Mouse (Mus musculus) retina, postnatal 7 days (tissue): ENCODE data around the gene Samhd1.

Experiments
- DNase-seq: peaks from one replicate; pipeline ENCODE4 v3.0.0-alpha.2; 2012; ENCODE audit warnings: low read depth, low spot score

Gene Samhd1

GRCm38 (mm10) chr2:157072316-157072990 lies 62.6 kb downstream of the Samhd1 start:
- DNase-seq: no peak

DNA sequence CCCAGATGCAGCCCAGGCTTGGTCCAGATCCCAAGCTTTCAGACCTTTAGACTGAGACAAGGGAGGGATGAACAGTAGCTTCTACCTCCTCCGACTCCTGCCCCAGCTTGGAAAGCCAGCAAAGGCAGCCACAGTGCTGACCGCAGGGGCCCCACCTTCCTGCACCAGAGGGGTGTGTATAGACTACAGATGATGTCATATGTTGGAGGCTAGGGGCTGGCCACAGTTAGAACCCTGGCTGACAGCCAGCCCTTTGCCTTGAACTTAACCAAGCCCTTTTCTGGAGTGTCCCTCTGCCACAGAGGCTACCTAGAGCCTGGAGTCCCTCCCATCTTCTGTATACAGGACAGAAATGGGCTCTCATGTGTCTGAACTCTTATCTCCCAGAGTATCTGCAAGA lies 63.5 kb downstream of the Samhd1 start:
- no peak for DNase-seq

DNA sequence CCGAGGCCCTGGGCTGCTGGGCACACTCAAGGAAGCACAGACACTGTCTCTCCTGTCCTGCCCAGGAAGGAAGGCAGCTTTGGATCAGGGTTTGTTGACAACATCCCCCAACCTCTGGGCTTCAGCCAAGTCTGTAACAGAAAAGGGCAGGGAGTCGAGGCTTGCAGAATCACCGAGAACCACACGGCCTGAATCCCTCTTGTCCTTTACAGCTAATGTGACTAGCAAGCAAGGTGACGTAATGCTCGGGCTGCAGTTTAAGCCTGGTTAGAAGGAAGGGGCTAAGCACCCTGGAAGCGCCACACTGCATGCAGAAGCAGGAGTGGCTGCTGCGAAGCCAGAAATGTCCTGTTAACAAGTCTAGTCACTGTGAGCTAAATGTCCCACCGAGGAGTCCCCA lies 64.7 kb downstream of the Samhd1 start:
- DNase-seq: no peak

DNA sequence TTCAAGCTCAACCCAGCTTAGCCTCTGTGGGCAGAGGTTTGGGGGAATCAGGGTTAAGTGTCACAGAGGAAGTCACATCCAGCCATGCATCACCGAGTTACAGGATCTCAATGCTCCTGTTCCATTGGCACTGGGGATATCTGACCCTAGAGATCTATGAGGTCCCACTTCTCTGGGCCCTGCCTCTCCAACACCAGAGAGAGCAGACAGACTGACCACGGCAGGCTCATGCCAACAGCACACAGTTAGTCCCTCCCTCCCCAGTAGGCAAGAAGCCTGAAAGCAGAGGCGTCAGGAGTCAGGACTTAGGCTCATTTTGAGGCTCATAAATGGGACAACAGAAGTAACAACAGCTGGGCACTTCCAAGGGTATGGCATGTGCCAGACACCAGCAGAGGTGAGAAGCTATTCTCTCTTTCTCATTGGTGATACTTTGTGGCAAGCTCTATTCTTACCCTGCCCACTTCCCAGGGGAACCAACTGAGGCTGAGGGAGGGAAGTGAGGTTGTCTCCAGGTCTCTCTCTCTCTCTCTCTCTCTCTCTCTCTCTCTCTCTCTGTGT lies 65.2 kb downstream of the Samhd1 start:
- no peak for DNase-seq

DNA sequence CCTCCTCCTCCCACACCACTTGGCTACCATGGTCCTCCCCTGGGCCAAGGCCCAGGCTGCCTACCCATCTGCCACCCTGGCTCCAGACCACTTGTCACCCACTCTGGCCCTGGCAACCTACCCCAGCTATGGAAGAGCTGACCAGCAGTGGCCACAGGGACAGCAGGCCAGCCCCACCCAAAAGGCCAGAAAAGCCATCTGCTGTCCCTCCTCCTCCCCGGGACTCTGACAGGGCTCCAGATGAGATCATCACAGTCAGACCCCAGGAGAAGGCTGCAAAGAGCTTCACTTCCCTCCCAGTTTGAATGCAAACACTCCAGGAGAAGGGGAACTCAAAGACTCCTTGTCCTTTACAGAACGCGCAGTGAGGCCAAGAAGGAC lies 65.7 kb downstream of the Samhd1 start:
- no peak for DNase-seq

- DNase-seq: no peak
These were observed 66.2 kb downstream of the Samhd1 start for GRCm38 (mm10) chr2:157068701-157069354.

- no peak for DNase-seq
These were observed 68.2 kb downstream of the Samhd1 start for GRCm38 (mm10) chr2:157066731-157067430.

GRCm38 (mm10) chr2:157065879-157066226 lies 69.2 kb downstream of the Samhd1 start:
- no peak for DNase-seq

GRCm38 (mm10) chr2:157064978-157065878 lies 69.8 kb downstream of the Samhd1 start:
- no peak for DNase-seq

DNA sequence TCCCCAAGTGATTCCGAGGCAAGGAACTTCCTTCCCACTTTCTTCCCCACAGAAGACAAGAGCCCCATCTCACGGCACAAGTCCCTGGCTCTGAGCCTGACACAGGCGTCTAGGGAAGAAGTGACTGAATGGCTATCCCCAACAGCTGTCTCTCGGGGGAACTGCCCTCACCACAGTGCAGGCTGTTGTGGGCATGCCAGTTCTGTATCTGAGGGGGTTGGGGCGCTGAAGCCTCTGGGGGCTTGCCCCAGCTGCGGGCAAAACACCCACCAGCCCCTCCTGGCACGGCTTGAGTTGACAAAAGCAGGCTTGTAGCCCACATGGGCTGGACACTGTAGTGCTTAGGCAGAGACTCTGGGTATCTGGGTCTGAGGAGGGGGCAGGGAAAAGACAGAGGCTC lies 70.9 kb downstream of the Samhd1 start:
- DNase-seq: no peak

DNA sequence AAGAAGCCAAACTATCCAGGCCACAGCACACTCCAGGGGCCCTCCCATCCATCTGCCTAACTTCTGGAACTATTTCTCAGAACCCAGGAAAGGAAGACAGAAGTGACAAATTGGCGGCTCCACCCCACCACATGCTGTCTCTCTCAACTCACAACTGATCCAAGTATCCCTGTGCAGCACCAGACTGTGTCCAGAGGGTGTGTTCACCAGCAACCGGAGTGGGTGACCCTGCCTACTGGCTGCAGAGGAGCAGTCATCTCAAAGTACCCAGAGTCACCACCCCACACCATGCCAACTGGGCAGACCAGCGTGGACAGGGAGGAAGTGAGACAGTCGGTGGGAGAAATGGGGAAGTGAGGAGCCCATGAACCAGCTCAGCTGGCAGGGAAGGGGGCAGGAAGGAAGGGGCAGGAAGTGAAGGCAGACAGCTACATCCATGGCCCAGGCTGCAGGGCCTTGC lies 71.8 kb downstream of the Samhd1 start:
- no peak for DNase-seq

GRCm38 (mm10) chr2:157060557-157061305 lies 74.3 kb downstream of the Samhd1 start:
- no peak for DNase-seq

- DNase-seq: no peak
These were observed 75.0 kb downstream of the Samhd1 start for GRCm38 (mm10) chr2:157060037-157060436.

GRCm38 (mm10) chr2:157059166-157059565 lies 75.9 kb downstream of the Samhd1 start:
- DNase-seq: no peak

GRCm38 (mm10) chr2:157058342-157058998 lies 76.6 kb downstream of the Samhd1 start:
- no peak for DNase-seq

- no peak for DNase-seq
These were observed 77.3 kb downstream of the Samhd1 start for GRCm38 (mm10) chr2:157057758-157058157.

DNA sequence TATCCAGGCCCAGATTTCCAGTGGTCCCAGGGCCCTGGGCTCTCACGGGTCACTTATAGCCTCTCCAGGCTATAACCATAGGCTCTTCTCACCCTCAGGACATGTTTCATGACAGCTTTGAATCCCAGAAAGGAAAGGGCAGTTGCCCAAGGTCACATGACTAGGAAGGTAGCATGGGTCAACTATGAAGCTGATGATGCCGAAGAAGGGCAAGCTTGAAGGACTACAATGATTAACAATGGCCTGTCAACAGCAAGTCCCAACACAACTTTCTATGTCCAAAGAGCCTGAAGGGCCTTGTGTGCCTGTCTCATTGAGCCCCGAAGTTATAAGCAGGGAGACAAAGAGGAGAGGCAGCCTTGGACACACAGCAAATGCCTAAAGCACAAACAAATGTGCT lies 77.9 kb downstream of the Samhd1 start:
- no peak for DNase-seq

DNA sequence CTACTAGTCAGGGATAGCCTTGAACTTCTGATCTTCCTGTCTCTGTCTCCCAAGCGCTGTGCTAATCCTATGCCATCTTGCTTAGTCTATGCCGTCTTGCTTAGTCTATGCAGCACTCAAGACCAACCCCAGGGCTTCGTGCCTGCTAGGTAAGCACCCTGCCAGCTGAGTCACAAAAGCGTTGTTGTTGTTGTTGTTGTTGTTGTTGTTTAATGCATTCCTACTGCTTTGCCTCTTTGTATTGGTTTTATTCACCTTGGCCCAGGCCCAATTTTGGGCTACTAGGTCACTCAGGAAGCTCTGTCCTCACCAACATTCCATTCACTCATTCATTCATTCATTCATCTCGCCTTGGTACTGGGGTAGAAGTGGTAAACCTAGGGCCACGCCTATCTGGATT lies 79.3 kb downstream of the Samhd1 start:
- no peak for DNase-seq

GRCm38 (mm10) chr2:157054816-157055215 lies 80.2 kb downstream of the Samhd1 start:
- no peak for DNase-seq

DNA sequence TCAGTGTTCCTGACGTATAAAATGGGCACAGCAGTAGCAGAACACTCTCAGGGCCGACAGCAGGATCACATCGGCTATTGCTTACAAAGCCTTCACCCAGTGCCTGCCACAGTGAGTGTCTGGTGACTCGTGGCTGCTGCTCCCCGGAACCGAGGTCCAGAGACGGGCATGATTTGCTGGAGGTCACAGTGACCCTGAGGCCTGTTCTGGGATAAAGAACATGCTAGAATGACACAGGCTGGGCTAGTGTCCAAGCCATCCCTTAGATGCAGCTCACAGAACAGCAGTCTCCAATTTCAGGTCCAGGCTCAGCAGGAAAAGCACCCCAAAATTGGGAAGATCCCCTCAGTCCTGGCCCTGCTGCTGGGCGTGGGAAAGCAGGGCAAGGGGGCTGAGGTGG lies 80.8 kb downstream of the Samhd1 start:
- no peak for DNase-seq
